Mouse (Mus musculus) adrenal gland, postnatal 14 days (tissue): Measurements from ENCODE around the gene Rbm38. TPM values are rescaled to one million over a fixed set of nuclear protein-coding genes. Genes with fewer than 3 reads are reported as not detected.

ENCODE experiments used
- DNase-seq: peaks from one replicate; pipeline ENCODE4 v3.0.0; 2021; ENCODE audit warnings: mixed read lengths
- total RNA-seq: library from RNA; stranded (reverse); gene quantifications from 2 replicates; pipeline ENCODE4 v1.2.3, GENCODE M21; 2021

Gene Rbm38
- total RNA-seq, 1 experiment from 2014 or later: 31.6 TPM

GRCm38 (mm10) chr2:173058263-173058662 lies 38.0 kb downstream of the Rbm38 start:
- no peak for DNase-seq

GRCm38 (mm10) chr2:173060450-173060849 lies 40.2 kb downstream of the Rbm38 start:
- no peak for DNase-seq

GRCm38 (mm10) chr2:173061443-173062351 lies 41.4 kb downstream of the Rbm38 start:
- DNase-seq: no peak

- DNase-seq: peak; percentile 50
Measured at GRCm38 (mm10) chr2:173063219-173063618, 42.9 kb downstream of the Rbm38 start.

GRCm38 (mm10) chr2:173064864-173065263 lies 44.6 kb downstream of the Rbm38 start:
- no peak for DNase-seq

GRCm38 (mm10) chr2:173072948-173073347 lies 52.6 kb downstream of the Rbm38 start:
- DNase-seq: peak; percentile 2

- peak; percentile 7 for DNase-seq
Measured at GRCm38 (mm10) chr2:173073666-173074065, 53.4 kb downstream of the Rbm38 start.

- no peak for DNase-seq
Measured at GRCm38 (mm10) chr2:173076921-173077320, 56.6 kb downstream of the Rbm38 start.

- peak; percentile 3 for DNase-seq
Measured at GRCm38 (mm10) chr2:173079766-173080549, 59.7 kb downstream of the Rbm38 start.

- DNase-seq: peak; percentile 89
Measured at GRCm38 (mm10) chr2:173080785-173081241, 60.5 kb downstream of the Rbm38 start.

- no peak for DNase-seq
Measured at GRCm38 (mm10) chr2:173082706-173083105, 62.4 kb downstream of the Rbm38 start.

GRCm38 (mm10) chr2:173083106-173083505 lies 62.8 kb downstream of the Rbm38 start:
- no peak for DNase-seq

- DNase-seq: peak; percentile 53
Measured at GRCm38 (mm10) chr2:173083712-173084475, 63.6 kb downstream of the Rbm38 start.

Other genes with a start within 250 kb of the Rbm38 start
- 15.2 and 15.9 TPM in 2 replicates for gene Bmp7, start 80.2 kb upstream of the Rbm38 start, total RNA-seq
- gene Spo11, start 42.8 kb upstream of the Rbm38 start, total RNA-seq: not detected in 2 replicates
- gene Rae1, start 20.4 kb upstream of the Rbm38 start, total RNA-seq: 55.3 and 65.0 TPM in 2 replicates
- gene Ctcfl, start 99.0 kb downstream of the Rbm38 start, total RNA-seq: 0.15 TPM in 2 replicates
- gene Pck1, start 132.6 kb downstream of the Rbm38 start, total RNA-seq: 1,355 and 1,486 TPM in 2 replicates
- 2.6 and 4.3 TPM in 2 replicates for gene Zbp1, start 198.4 kb downstream of the Rbm38 start, total RNA-seq